Mouse (Mus musculus) kidney, postnatal 4 days (tissue): ENCODE results near the gene Tec.
"Not testable (repeated sequence)": the region's sequence is repeated elsewhere in the genome, so short reads cannot be mapped to it uniquely, and the experiment has no call there.

ENCODE experiments used
- DNase-seq, 2 experiments: peaks; one replicate each; pipeline ENCODE4 v3.0.0; 2021; ENCODE audit warnings: mixed read lengths in 2 of 2

The Tec gene

GRCm38 (mm10) chr5:72818513-72819180 is 49.6 kb downstream of the Tec start:
- DNase-seq = no peak

- no peak for DNase-seq
These were observed 50.7 kb downstream of the Tec start for GRCm38 (mm10) chr5:72817523-72818091.

- not testable (repeated sequence) for DNase-seq
These were observed 51.3 kb downstream of the Tec start for GRCm38 (mm10) chr5:72816960-72817359.

- no peak for DNase-seq
These were observed 51.8 kb downstream of the Tec start for GRCm38 (mm10) chr5:72816491-72816890.

GRCm38 (mm10) chr5:72816046-72816445 is 52.2 kb downstream of the Tec start:
- no peak for DNase-seq

GRCm38 (mm10) chr5:72815361-72815760 is 52.9 kb downstream of the Tec start:
- no peak for DNase-seq

GRCm38 (mm10) chr5:72814072-72814471 is 54.2 kb downstream of the Tec start:
- no peak for DNase-seq

GRCm38 (mm10) chr5:72812908-72813307 is 55.4 kb downstream of the Tec start:
- no peak for DNase-seq

GRCm38 (mm10) chr5:72812328-72812727 is 56.0 kb downstream of the Tec start:
- DNase-seq = no peak

GRCm38 (mm10) chr5:72811397-72811796 is 56.9 kb downstream of the Tec start:
- no peak for DNase-seq

- no peak for DNase-seq
These were observed 57.3 kb downstream of the Tec start for GRCm38 (mm10) chr5:72810990-72811389.

GRCm38 (mm10) chr5:72809480-72809879 is 58.8 kb downstream of the Tec start:
- no peak for DNase-seq

GRCm38 (mm10) chr5:72808456-72809111 is 59.7 kb downstream of the Tec start:
- DNase-seq = peak; percentile 38 to 54

GRCm38 (mm10) chr5:72802851-72803250 is 65.4 kb downstream of the Tec start:
- no peak for DNase-seq

GRCm38 (mm10) chr5:72798563-72798962 is 69.7 kb downstream of the Tec start:
- DNase-seq = no peak

- peak; percentile 52 to 72 for DNase-seq
These were observed 72.1 kb downstream of the Tec start for GRCm38 (mm10) chr5:72796186-72796613.

- DNase-seq = no peak
These were observed 74.9 kb downstream of the Tec start for GRCm38 (mm10) chr5:72793309-72793850.

GRCm38 (mm10) chr5:72791789-72792188 is 76.5 kb downstream of the Tec start:
- peak; percentile 13 to 25 for DNase-seq

- no peak for DNase-seq
These were observed 76.9 kb downstream of the Tec start for GRCm38 (mm10) chr5:72791386-72791785.

- DNase-seq = no peak
These were observed 82.8 kb downstream of the Tec start for GRCm38 (mm10) chr5:72785451-72785850.

- no peak for DNase-seq
These were observed 83.6 kb downstream of the Tec start for GRCm38 (mm10) chr5:72784719-72785118.

GRCm38 (mm10) chr5:72783957-72784356 is 84.3 kb downstream of the Tec start:
- DNase-seq = no peak

- DNase-seq = no peak
These were observed 85.2 kb downstream of the Tec start for GRCm38 (mm10) chr5:72783123-72783522.

- DNase-seq = no peak
These were observed 86.5 kb downstream of the Tec start for GRCm38 (mm10) chr5:72781776-72782175.
